Mouse (Mus musculus): ENCODE measurements around the gene AC129217.1.

- TF ChIP-seq POLR2A (IDR thresholded peaks at IDR 0.05; ENCODE audit: borderline replicate concordance, extremely low read depth, insufficient read depth, insufficient read length, poor library complexity, severe bottlenecking) (no peak), CTCF (IDR thresholded peaks at IDR 0.05; ENCODE audit: borderline replicate concordance, extremely low read depth, insufficient read depth, insufficient read length) (no peak)
Observed at GRCm38 (mm10) chr19:8817001-8817400, 12.6 kb upstream of the AC129217.1 start.
